ENCODE assay signal across 8 mouse cellular contexts in genomic region chr10:80114341-80115284, GRCm38 (mm10). TPM values are rescaled to one million over a fixed set of nuclear protein-coding genes. Genes with fewer than 3 reads are reported as not detected.
DNase-seq lines count a peak whose midpoint lies in the region; ATAC-seq lines count a peak whose summit lies in the region.

No protein-coding gene starts in this region.

- H3K4me2 ChIP-seq in hindbrain, embryonic 13.5 days = peak overlapping the region; percentile 53

- H3K36me3 ChIP-seq in hindbrain, embryonic 13.5 days = peaks cover 8% of the 10 kb centered on the region

- H3K27ac ChIP-seq in hindbrain, embryonic 13.5 days = peak overlapping the region; percentile 63

- WGBS in hindbrain, embryonic 13.5 days = 3% methylated on average over 27 of the region's 27 CpGs

- H3K9me3 ChIP-seq in hindbrain, embryonic 13.5 days = no peaks in the 10 kb centered on the region

- H3K4me1 ChIP-seq in hindbrain, embryonic 13.5 days (replicated peaks) = peaks cover 36% of the 10 kb centered on the region

- DNase-seq in MN1 (ENCODE audit: low spot score) = peak; percentile 98
- DNase-seq in cerebellum, adult 9-11 months = peak; percentile 90
- DNase-seq in frontal cortex, postnatal 10 days (ENCODE audit: low spot score in 2 of 2) = peak; percentile 78 to 80
- peak; percentile 74 to 92 for DNase-seq in layer of hippocampus, postnatal 25 days (ENCODE audit: extremely low spot score in 1 of 2, low spot score in 1 of 2)
- DNase-seq in lung, postnatal 36 days = peak; percentile 98
- DNase-seq in retina, embryonic 14.5 days (ENCODE audit: low spot score) = peak; percentile 94
- peak; percentile 89 to 90 for DNase-seq in thymus, postnatal 36 days

- peak overlapping the region; percentile 91 for H3K4me3 ChIP-seq in hindbrain, embryonic 13.5 days

- H3K27me3 ChIP-seq in hindbrain, embryonic 13.5 days = no peaks in the 10 kb centered on the region

- peak overlapping the region; percentile 63 for H3K9ac ChIP-seq in hindbrain, embryonic 13.5 days

- peak; percentile 35 for ATAC-seq in hindbrain, embryonic 13.5 days (ENCODE audit: low FRiP score)

RNA-seq across cellular contexts. Expression of gene Stk11, which starts 1.0 kb away (rescaled TPM):
- 16.3 and 18.2 TPM in 2 replicates for polyA plus RNA-seq in hindbrain, embryonic 13.5 days (2015; fragmentation: Nextera tagmentation; extraction: Ambion mirVana)
- total RNA-seq in layer of hippocampus, postnatal 25 days (2021) = 10 to 100 TPM; 89.1 to 94.3 TPM

RNA-seq across cellular contexts. Expression of gene Sbno2, which starts 9.2 kb away (rescaled TPM):
- polyA plus RNA-seq in hindbrain, embryonic 13.5 days (2015; fragmentation: Nextera tagmentation; extraction: Ambion mirVana) = 13.6 and 14.4 TPM in 2 replicates
- 10 to 100 TPM; 14.5 to 22.0 TPM for total RNA-seq in layer of hippocampus, postnatal 25 days (2021)

RNA-seq across cellular contexts. Expression of gene Atp5d, which starts 23.8 kb away (rescaled TPM):
- polyA plus RNA-seq in hindbrain, embryonic 13.5 days (2015; fragmentation: Nextera tagmentation; extraction: Ambion mirVana) = 434 and 449 TPM in 2 replicates
- total RNA-seq in layer of hippocampus, postnatal 25 days (2021) = 100 to 1,000 TPM; 338 to 391 TPM

RNA-seq across cellular contexts. Expression of gene Cbarp, which starts 26.0 kb away (rescaled TPM):
- polyA plus RNA-seq in hindbrain, embryonic 13.5 days (2015; fragmentation: Nextera tagmentation; extraction: Ambion mirVana) = 57.4 and 59.2 TPM in 2 replicates
- 100 to 1,000 TPM; 399 to 401 TPM for total RNA-seq in layer of hippocampus, postnatal 25 days (2021)

RNA-seq across cellular contexts. Expression of gene Midn, which starts 33.5 kb away (rescaled TPM):
- 32.4 and 34.7 TPM in 2 replicates for polyA plus RNA-seq in hindbrain, embryonic 13.5 days (2015; fragmentation: Nextera tagmentation; extraction: Ambion mirVana)
- 10 to 100 TPM; 61.4 to 82.4 TPM for total RNA-seq in layer of hippocampus, postnatal 25 days (2021)

Comparison
In these comparisons a context has a peak if more than half of its experiments do, and no peak if none do; other contexts are left out.
1. Peak in every context shown above with its lines: DNase-seq, ATAC-seq, H3K4me3 ChIP-seq and H3K27ac ChIP-seq.